Mouse (Mus musculus): ENCODE data around the gene Il16. TPM values are rescaled to one million over a fixed set of nuclear protein-coding genes. Genes with fewer than 3 reads are reported as not detected.
A peak's percentile ranks its signal among the peaks of the same experiment; 100 is the strongest.

Il16 gene
- polyA plus RNA-seq (2014; fragmentation: Nextera tagmentation; extraction: Ambion mirVana) = 0.43 and 0.70 TPM in 2 replicates

DNA sequence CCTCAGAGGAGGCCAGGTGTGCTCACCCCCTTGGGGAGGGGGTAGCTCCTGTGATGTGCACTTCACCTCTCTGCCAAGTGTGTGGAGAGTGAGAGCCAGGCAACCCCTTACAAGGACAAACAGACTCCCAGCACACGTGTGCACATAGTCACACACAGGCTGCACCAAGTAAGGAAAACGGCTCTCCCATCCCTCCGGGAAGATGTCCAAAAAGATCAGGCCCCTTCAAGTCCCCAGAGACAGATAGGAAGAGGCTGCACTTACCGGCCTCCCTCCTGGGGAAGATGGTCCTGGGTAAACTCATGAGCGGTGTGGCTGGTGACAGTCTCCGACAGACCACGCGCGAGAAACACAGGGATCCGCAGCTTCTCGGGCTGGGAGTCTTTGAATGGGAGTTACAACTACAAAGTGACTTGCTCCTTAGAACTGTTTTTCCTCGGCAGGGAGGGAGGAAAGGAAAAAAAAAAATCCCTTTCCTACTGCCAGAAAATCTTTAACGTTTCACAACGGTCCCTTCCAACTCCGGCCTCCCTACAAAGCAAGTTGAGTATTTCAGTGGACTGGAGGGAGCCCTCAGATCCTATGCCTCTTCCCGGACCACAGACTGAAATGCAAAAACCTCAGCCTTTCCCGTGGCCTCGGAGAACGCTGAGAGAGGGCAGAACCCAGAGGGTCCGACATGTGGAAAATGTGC, at the start of gene Il16:
TSS of gene Il16 (minus strand) at position 314 of the 694 bp plus-strand sequence.
- 47% methylated on average over 20 of the region's 20 CpGs for WGBS
- Histone ChIP-seq H3K36me3 (ENCODE audit: control insufficient read depth, insufficient read depth, low read length) (no peaks in the 10 kb centered on the region), H3K4me1 (ENCODE audit: control insufficient read depth, insufficient read depth, low read length) (0 out of 2 replicates have a peak, but pooled peaks cover 5% of the 10 kb centered on the region), H3K9me3 (ENCODE audit: control insufficient read depth, low read length) (no peaks in the 10 kb centered on the region), H3K27ac (replicated peaks; ENCODE audit: low read depth, low read length) (no peak within 1 kb of the TSS), H3K4me3 (replicated peaks; ENCODE audit: low read depth, low read length) (no peak within 1 kb of the TSS), H3K9ac (replicated peaks; ENCODE audit: low read length) (no peak within 1 kb of the TSS), H3K27me3 (ENCODE audit: control insufficient read depth, insufficient read depth, low read length) (no peaks in the 10 kb centered on the region), H3K4me2 (ENCODE audit: low read length) (no peak within 1 kb of the TSS)
- DNase-seq (no peak), ATAC-seq (ENCODE audit: low FRiP score, low TSS enrichment) (no peak)

DNA sequence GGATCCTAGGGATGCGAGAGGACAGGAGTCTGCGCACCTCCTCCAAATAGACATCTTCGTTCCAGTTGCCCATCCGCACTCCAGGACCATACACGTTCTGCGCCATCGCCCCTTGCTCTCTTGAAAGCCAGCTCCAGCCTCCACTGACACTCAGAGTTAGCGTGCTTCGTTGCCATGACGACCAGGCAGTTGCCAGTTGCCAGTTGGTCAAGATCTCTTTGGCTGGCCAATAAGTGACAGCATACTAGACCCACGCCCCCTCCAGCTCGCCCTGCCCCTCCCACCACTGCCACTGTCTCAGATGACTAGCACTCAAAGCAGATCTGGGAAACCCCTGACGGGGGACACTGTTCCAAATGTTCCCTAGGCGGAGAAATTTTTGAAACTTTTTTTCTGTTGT, 49.2 kb upstream of the Il16 start, which contains the start of gene Cfap161:
TSS of gene Cfap161 (minus strand) at position 176 of the 400 bp plus-strand sequence.
- WGBS = 2% methylated on average over 14 of the region's 14 CpGs
- Histone ChIP-seq H3K27me3 (ENCODE audit: control insufficient read depth, insufficient read depth, low read length) (no peaks in the 10 kb centered on the region), H3K9me3 (ENCODE audit: control insufficient read depth, low read length) (no peaks in the 10 kb centered on the region), H3K27ac (replicated peaks; ENCODE audit: low read depth, low read length) (no peak within 1 kb of the TSS), H3K9ac (replicated peaks; ENCODE audit: low read length) (no peak within 1 kb of the TSS), H3K4me3 (replicated peaks; ENCODE audit: low read depth, low read length) (no peak within 1 kb of the TSS), H3K4me2 (ENCODE audit: low read length) (peak within 1 kb of the TSS; percentile 42), H3K36me3 (ENCODE audit: control insufficient read depth, insufficient read depth, low read length) (no peaks in the 10 kb centered on the region), H3K4me1 (ENCODE audit: control insufficient read depth, insufficient read depth, low read length) (peaks cover 8% of the 10 kb centered on the region)
- peak; percentile 92 for ATAC-seq (ENCODE audit: low FRiP score, low TSS enrichment)
- peak; percentile 91 for DNase-seq

DNA sequence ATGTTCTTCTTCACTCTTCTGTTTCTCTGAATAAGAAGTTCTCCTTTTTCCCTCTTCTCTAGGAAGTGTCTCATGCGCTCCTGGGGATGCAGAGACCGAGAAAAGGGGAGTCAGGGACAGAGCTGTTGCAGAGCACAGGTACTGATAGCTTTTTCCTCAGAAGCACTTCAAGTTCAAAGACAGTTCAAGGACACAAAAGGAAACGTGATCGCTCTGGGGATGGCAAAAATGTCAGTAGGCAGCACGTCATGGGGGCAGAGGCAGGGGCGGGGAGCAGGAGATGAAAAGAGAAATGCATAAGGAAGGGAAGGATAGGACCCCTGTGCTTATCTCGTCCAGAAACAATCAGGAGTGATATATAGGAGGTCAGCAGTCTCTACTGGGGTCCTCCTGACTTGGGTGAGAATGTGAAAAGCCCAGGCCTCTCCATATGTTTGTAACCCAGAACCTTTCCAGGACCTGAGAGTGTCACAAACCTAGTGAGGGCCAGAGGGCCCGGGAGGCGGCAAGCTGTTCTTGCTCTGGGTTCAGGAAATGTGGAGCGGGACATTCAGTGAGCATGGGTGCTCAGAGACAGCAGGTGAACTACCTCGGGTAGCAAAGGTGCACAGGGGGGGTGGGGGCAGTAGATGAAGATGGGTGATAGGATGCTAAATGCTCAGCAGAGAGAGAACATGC, 48.6 kb upstream of the Il16 start:
- no peak overlapping the region for H3K4me3 ChIP-seq (replicated peaks; ENCODE audit: low read depth, low read length)
- no peaks in the 10 kb centered on the region for H3K9me3 ChIP-seq (ENCODE audit: control insufficient read depth, low read length)
- no peaks in the 10 kb centered on the region for H3K36me3 ChIP-seq (ENCODE audit: control insufficient read depth, insufficient read depth, low read length)
- no peak overlapping the region for H3K9ac ChIP-seq (replicated peaks; ENCODE audit: low read length)
- H3K4me1 ChIP-seq (ENCODE audit: control insufficient read depth, insufficient read depth, low read length) = peaks cover 8% of the 10 kb centered on the region
- peak overlapping the region; percentile 42 for H3K4me2 ChIP-seq (ENCODE audit: low read length)
- no peak overlapping the region for H3K27ac ChIP-seq (replicated peaks; ENCODE audit: low read depth, low read length)
- no peaks in the 10 kb centered on the region for H3K27me3 ChIP-seq (ENCODE audit: control insufficient read depth, insufficient read depth, low read length)
- WGBS = 39% methylated on average over 11 of the region's 11 CpGs
- DNase-seq (no peak), ATAC-seq (ENCODE audit: low FRiP score, low TSS enrichment) (peak; percentile 11; the same call in 1 of the 2 replicates)

DNA sequence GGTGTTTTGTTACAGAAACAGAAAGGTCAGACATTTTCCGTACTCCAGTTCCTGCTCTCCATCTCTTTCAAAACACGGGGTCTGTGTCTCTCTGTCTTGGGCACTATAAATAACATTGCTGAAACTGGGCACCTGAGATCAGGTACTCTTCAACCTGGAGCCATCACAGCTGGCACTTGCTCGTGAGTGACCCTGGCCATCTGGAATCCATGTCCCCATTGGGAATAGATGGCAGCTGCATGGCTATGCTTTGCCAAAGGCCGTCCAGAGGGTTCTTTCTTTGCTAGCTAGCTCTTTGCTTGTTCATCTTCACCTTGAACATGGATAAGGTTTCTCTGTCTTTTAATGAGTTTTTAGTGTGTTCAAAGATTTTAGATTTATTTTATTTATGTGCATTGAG, 35.4 kb upstream of the Il16 start:
- DNase-seq (no peak), ATAC-seq (ENCODE audit: low FRiP score, low TSS enrichment) (no peak)
- whole genome bisulfite sequencing = 92% methylated on average over 4 of the region's 4 CpGs
- no peaks in the 10 kb centered on the region for H3K9me3 ChIP-seq (ENCODE audit: control insufficient read depth, low read length)
- H3K36me3 ChIP-seq (ENCODE audit: control insufficient read depth, insufficient read depth, low read length) = no peaks in the 10 kb centered on the region
- no peak overlapping the region for H3K9ac ChIP-seq (replicated peaks; ENCODE audit: low read length)
- no peak overlapping the region for H3K4me2 ChIP-seq (ENCODE audit: low read length)
- H3K27ac ChIP-seq (replicated peaks; ENCODE audit: low read depth, low read length) = no peak overlapping the region
- H3K4me3 ChIP-seq (replicated peaks; ENCODE audit: low read depth, low read length) = no peak overlapping the region
- H3K4me1 ChIP-seq (ENCODE audit: control insufficient read depth, insufficient read depth, low read length) = no peaks in the 10 kb centered on the region
- no peaks in the 10 kb centered on the region for H3K27me3 ChIP-seq (ENCODE audit: control insufficient read depth, insufficient read depth, low read length)

DNA sequence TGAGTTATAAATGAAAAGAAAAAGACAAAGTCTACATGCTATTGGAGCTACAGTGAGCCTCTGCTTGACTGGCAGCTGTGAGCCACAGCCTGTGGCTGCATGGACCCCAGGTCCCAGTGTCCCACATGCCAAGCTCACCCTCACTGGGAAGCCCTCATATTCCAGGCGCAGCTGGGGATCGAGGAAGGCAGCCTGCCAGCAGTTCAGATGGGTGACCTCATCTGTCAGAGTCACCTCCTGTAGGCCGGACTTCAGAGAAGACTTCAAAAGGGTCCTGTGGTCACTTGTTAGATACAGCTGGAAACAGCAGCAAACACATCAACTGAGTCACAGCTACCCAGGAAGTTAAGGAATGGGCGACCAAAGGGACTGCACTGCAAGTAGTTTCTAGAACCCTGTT, 34.5 kb upstream of the Il16 start:
- 85% methylated on average over 4 of the region's 4 CpGs for WGBS
- DNase-seq (no peak), ATAC-seq (ENCODE audit: low FRiP score, low TSS enrichment) (no peak)

DNA sequence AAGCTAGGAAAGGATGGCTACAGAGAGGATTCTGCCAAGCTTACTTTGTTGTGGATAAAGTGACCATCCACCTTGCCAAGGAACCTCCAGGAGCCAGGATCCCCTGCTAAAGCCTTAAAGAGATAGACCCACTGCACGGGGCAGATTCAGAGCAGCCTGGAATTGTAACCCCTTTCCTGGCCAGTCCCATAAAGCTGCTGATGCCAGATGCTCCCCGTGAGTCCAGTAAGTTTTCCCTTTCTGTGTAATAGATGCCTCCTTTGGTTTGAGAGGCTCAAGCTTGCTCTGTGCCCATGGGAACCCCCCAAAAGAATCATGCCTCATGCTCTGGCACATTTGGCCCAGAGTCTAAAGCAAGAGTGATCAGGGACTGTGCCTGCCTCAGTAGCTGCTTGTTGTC, 33.5 kb upstream of the Il16 start:
- no peaks in the 10 kb centered on the region for H3K9me3 ChIP-seq (ENCODE audit: control insufficient read depth, low read length)
- H3K27ac ChIP-seq (replicated peaks; ENCODE audit: low read depth, low read length) = no peak overlapping the region
- no peaks in the 10 kb centered on the region for H3K4me1 ChIP-seq (ENCODE audit: control insufficient read depth, insufficient read depth, low read length)
- ATAC-seq (ENCODE audit: low FRiP score, low TSS enrichment) (no peak), DNase-seq (no peak)
- no peak overlapping the region for H3K4me3 ChIP-seq (replicated peaks; ENCODE audit: low read depth, low read length)
- 70% methylated on average over 2 of the region's 2 CpGs for WGBS
- no peak overlapping the region for H3K9ac ChIP-seq (replicated peaks; ENCODE audit: low read length)
- H3K36me3 ChIP-seq (ENCODE audit: control insufficient read depth, insufficient read depth, low read length) = no peaks in the 10 kb centered on the region
- no peaks in the 10 kb centered on the region for H3K27me3 ChIP-seq (ENCODE audit: control insufficient read depth, insufficient read depth, low read length)
- no peak overlapping the region for H3K4me2 ChIP-seq (ENCODE audit: low read length)

More for the DNA sequence above, 34.5 kb upstream of the Il16 start:
- Histone ChIP-seq H3K9me3 (ENCODE audit: control insufficient read depth, low read length) (no peaks in the 10 kb centered on the region), H3K27ac (replicated peaks; ENCODE audit: low read depth, low read length) (no peak overlapping the region), H3K4me2 (ENCODE audit: low read length) (no peak overlapping the region), H3K4me1 (ENCODE audit: control insufficient read depth, insufficient read depth, low read length) (no peaks in the 10 kb centered on the region), H3K9ac (replicated peaks; ENCODE audit: low read length) (no peak overlapping the region), H3K4me3 (replicated peaks; ENCODE audit: low read depth, low read length) (no peak overlapping the region), H3K36me3 (ENCODE audit: control insufficient read depth, insufficient read depth, low read length) (no peaks in the 10 kb centered on the region), H3K27me3 (ENCODE audit: control insufficient read depth, insufficient read depth, low read length) (no peaks in the 10 kb centered on the region)

DNA sequence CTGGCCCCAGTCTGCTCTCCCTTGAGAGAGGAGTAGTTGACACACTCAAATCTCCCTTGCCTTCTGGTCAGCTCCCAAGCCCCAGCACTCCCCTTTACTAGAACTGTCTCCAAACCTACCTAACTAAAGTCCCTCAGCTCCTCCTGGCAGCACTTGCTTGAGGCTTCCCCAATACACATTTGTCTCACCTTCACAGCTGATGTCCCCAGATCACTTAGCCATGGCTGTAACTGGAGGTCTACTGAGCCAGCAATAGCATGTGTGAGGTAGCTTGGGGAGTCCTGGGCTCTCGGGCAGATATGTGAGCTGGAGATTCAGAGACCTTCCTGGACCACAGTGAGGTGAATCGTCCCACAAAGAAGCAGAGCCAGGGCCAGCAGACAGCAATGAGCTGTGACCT, 33.0 kb upstream of the Il16 start:
- Histone ChIP-seq H3K27me3 (ENCODE audit: control insufficient read depth, insufficient read depth, low read length) (no peaks in the 10 kb centered on the region), H3K4me3 (replicated peaks; ENCODE audit: low read depth, low read length) (no peak overlapping the region), H3K9ac (replicated peaks; ENCODE audit: low read length) (no peak overlapping the region), H3K4me1 (ENCODE audit: control insufficient read depth, insufficient read depth, low read length) (no peaks in the 10 kb centered on the region), H3K27ac (replicated peaks; ENCODE audit: low read depth, low read length) (no peak overlapping the region), H3K9me3 (ENCODE audit: control insufficient read depth, low read length) (no peaks in the 10 kb centered on the region), H3K4me2 (ENCODE audit: low read length) (no peak overlapping the region), H3K36me3 (ENCODE audit: control insufficient read depth, insufficient read depth, low read length) (no peaks in the 10 kb centered on the region)
- no peak for DNase-seq
- WGBS = 86% methylated on average over 2 of the region's 2 CpGs
- ATAC-seq (ENCODE audit: low FRiP score, low TSS enrichment) = no peak

DNA sequence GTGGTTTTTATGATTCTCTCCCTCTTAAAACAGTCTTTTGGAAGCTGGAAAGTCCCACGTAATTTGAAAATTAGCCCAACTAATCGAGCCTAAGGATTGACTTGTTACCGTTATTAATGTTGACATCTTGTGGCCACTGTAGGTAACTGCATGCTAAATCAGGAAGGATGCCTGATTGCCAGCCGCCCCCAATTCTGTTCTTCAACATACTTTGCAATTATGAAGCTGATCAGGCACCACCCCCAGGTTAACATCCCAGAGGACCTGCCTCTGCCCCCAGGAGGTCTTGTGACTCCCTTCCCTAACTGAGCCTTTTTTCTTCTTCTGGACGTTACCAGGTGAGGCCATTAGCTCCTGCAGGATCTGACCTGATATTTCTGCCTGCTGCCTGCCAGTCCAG, 29.2 kb upstream of the Il16 start:
- Histone ChIP-seq H3K9me3 (ENCODE audit: control insufficient read depth, low read length) (no peaks in the 10 kb centered on the region), H3K36me3 (ENCODE audit: control insufficient read depth, insufficient read depth, low read length) (no peaks in the 10 kb centered on the region), H3K4me3 (replicated peaks; ENCODE audit: low read depth, low read length) (no peak overlapping the region), H3K27ac (replicated peaks; ENCODE audit: low read depth, low read length) (no peak overlapping the region), H3K4me2 (ENCODE audit: low read length) (no peak overlapping the region), H3K27me3 (ENCODE audit: control insufficient read depth, insufficient read depth, low read length) (no peaks in the 10 kb centered on the region), H3K4me1 (ENCODE audit: control insufficient read depth, insufficient read depth, low read length) (no peaks in the 10 kb centered on the region), H3K9ac (replicated peaks; ENCODE audit: low read length) (no peak overlapping the region)
- DNase-seq (peak; percentile 68), ATAC-seq (ENCODE audit: low FRiP score, low TSS enrichment) (no peak)
- WGBS = 42% methylated on average over 5 of the region's 5 CpGs

DNA sequence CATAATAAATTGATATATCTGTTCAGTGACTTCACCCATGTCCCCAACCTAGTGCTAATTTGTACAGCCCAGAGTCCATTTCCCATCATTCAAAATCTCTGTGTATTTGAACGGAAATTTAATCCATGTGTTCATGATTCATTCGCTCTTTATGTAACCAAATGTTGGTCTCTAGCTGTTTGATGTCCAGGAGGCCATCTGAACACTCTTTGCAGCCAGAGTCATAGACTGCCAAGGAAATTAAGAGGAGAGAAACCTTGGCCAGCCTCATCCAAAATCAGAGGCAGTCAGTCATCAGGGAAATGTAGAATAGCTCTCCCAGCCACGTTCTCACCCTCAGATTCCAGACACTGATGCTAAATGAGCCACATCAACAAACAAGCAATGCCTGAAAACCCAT, 18.1 kb upstream of the Il16 start:
- Histone ChIP-seq H3K4me3 (replicated peaks; ENCODE audit: low read depth, low read length) (no peak overlapping the region), H3K27me3 (ENCODE audit: control insufficient read depth, insufficient read depth, low read length) (no peaks in the 10 kb centered on the region), H3K36me3 (ENCODE audit: control insufficient read depth, insufficient read depth, low read length) (no peaks in the 10 kb centered on the region), H3K9me3 (ENCODE audit: control insufficient read depth, low read length) (no peaks in the 10 kb centered on the region), H3K9ac (replicated peaks; ENCODE audit: low read length) (no peak overlapping the region), H3K4me2 (ENCODE audit: low read length) (no peak overlapping the region), H3K27ac (replicated peaks; ENCODE audit: low read depth, low read length) (no peak overlapping the region), H3K4me1 (ENCODE audit: control insufficient read depth, insufficient read depth, low read length) (no peaks in the 10 kb centered on the region)
- WGBS = 75% methylated on average over 3 of the region's 3 CpGs
- DNase-seq = no peak
- ATAC-seq (ENCODE audit: low FRiP score, low TSS enrichment) = no peak

All from midbrain, embryonic 14.5 days (tissue).